Mouse (Mus musculus): ENCODE data around the gene Mtln.

GRCm38 (mm10) chr2:127749376-127749775 lies 42.9 kb downstream of the Mtln start:
- TF ChIP-seq CTCF (IDR thresholded peaks at IDR 0.05; ENCODE audit: insufficient read depth, low read length) (no peak), POLR2A (IDR thresholded peaks at IDR 0.05; ENCODE audit: borderline replicate concordance, extremely low read depth, low read depth, low read length) (no peak)

All from lung, adult 2 months (tissue).